Comparison of ENCODE assay signal across 28 mouse cellular contexts in genomic region chr13:112667215-112667614, GRCm38 (mm10). TPM values are rescaled to one million over a fixed set of nuclear protein-coding genes. Genes with fewer than 3 reads are reported as not detected.
A peak's percentile ranks its signal among the peaks of the same experiment; 100 is the strongest.
DNase-seq lines count a peak whose midpoint lies in the region; ATAC-seq and TF ChIP-seq lines count a peak whose summit lies in the region.
"Had no signal": no experiment of that assay in that cellular context is flagged by ENCODE, and none has a peak within 500 bp of the region (broad histone marks: within the 10 kb centered on the region; RNA-seq: fewer than 3 reads in every experiment).

No protein-coding gene starts in this region.

- H3K27ac ChIP-seq in liver, postnatal 0 days (ENCODE audit: low read depth): peak overlapping the region; percentile 36
- H3K27ac ChIP-seq in liver, embryonic 11.5 days (ENCODE audit: low read depth, low read length): no peak overlapping the region
- H3K27ac ChIP-seq in hindbrain, embryonic 13.5 days: no peak overlapping the region
- no peak overlapping the region for H3K27ac ChIP-seq in forebrain, embryonic 16.5 days (ENCODE audit: low read length)
- H3K27ac ChIP-seq: embryonic facial prominence, embryonic 10.5 days; forebrain, embryonic 15.5 days; hindbrain, embryonic 14.5 days; limb, embryonic 12.5 days; liver, embryonic 12.5 days; midbrain, embryonic 13.5 days; neural tube, embryonic 12.5 days had no signal

- H3K4me1 ChIP-seq in liver, postnatal 0 days (ENCODE audit: insufficient read depth): no peaks in the 10 kb centered on the region
- H3K4me1 ChIP-seq in liver, embryonic 11.5 days (replicated peaks; ENCODE audit: control insufficient read depth, insufficient read depth, low read length): peaks cover 5% of the 10 kb centered on the region; the same call in 1 of the 2 replicates
- H3K4me1 ChIP-seq in hindbrain, embryonic 13.5 days (replicated peaks): no peaks in the 10 kb centered on the region
- H3K4me1 ChIP-seq in forebrain, embryonic 16.5 days (replicated peaks; ENCODE audit: control insufficient read depth, insufficient read depth, low read length): no peaks in the 10 kb centered on the region
- H3K4me1 ChIP-seq: embryonic facial prominence, embryonic 10.5 days; forebrain, embryonic 15.5 days; limb, embryonic 12.5 days; neural tube, embryonic 12.5 days had no signal

- H3K4me3 ChIP-seq in liver, postnatal 0 days (ENCODE audit: low read depth, low read length): no peak overlapping the region
- no peak overlapping the region for H3K4me3 ChIP-seq in liver, embryonic 11.5 days (ENCODE audit: low read depth, low read length)
- H3K4me3 ChIP-seq in hindbrain, embryonic 13.5 days: no peak overlapping the region
- H3K4me3 ChIP-seq in forebrain, embryonic 16.5 days (replicated peaks; ENCODE audit: low read length): no peak overlapping the region
- H3K4me3 ChIP-seq: embryonic facial prominence, embryonic 10.5 days; forebrain, embryonic 15.5 days; limb, embryonic 12.5 days; liver, embryonic 12.5 days; megakaryocyte, embryonic 14.5 days; midbrain, embryonic 13.5 days; neural tube, embryonic 12.5 days had no signal

- peaks cover 18% of the 10 kb centered on the region; the same call in 1 of the 2 replicates for H3K36me3 ChIP-seq in liver, postnatal 0 days (replicated peaks; ENCODE audit: insufficient read depth, low read length)
- no peaks in the 10 kb centered on the region for H3K36me3 ChIP-seq in liver, embryonic 11.5 days (ENCODE audit: control insufficient read depth, insufficient read depth, low read length)
- peaks cover 23% of the 10 kb centered on the region for H3K36me3 ChIP-seq in hindbrain, embryonic 13.5 days
- H3K36me3 ChIP-seq in forebrain, embryonic 16.5 days (ENCODE audit: control insufficient read depth, insufficient read depth): peaks cover 3% of the 10 kb centered on the region

- H3K9me3 ChIP-seq in liver, postnatal 0 days (ENCODE audit: low read length): no peaks in the 10 kb centered on the region
- no peaks in the 10 kb centered on the region for H3K9me3 ChIP-seq in liver, embryonic 11.5 days (ENCODE audit: control insufficient read depth, low read length)
- no peaks in the 10 kb centered on the region for H3K9me3 ChIP-seq in hindbrain, embryonic 13.5 days
- H3K9me3 ChIP-seq in forebrain, embryonic 16.5 days (ENCODE audit: control insufficient read depth, low read length): no peaks in the 10 kb centered on the region
- H3K9me3 ChIP-seq: embryonic facial prominence, embryonic 10.5 days; forebrain, embryonic 15.5 days; limb, embryonic 12.5 days; liver, embryonic 12.5 days; megakaryocyte, embryonic 14.5 days; midbrain, embryonic 13.5 days; neural tube, embryonic 12.5 days had no signal

- DNase-seq in heart, adult 11 months: peak; percentile 87
- no peak for DNase-seq in heart, adult 8-10 months (ENCODE audit: low spot score)
- DNase-seq in liver, postnatal 0 days: no peak
- no peak for DNase-seq in liver, embryonic 11.5 days (ENCODE audit: low spot score)
- DNase-seq: adrenal gland, postnatal 25 days; cerebellum, adult 11 months; cerebellum, adult 9-11 months; gastrocnemius, postnatal 10 days; kidney, adult 18-20 months; kidney, postnatal 36 days; lung, adult 2 months; lung, postnatal 14 days; retina, postnatal 1 day; right cerebral cortex, postnatal 25 days; thymus, postnatal 14 days had no signal

- H3K9ac ChIP-seq in liver, postnatal 0 days (replicated peaks): no peak overlapping the region
- no peak overlapping the region for H3K9ac ChIP-seq in liver, embryonic 11.5 days (ENCODE audit: low read depth, low read length)
- H3K9ac ChIP-seq in hindbrain, embryonic 13.5 days: no peak overlapping the region
- no peak overlapping the region for H3K9ac ChIP-seq in forebrain, embryonic 16.5 days (replicated peaks; ENCODE audit: low read depth, low read length)
- H3K9ac ChIP-seq: forebrain, embryonic 15.5 days; hindbrain, embryonic 14.5 days; limb, embryonic 12.5 days; liver, embryonic 12.5 days; midbrain, embryonic 13.5 days; neural tube, embryonic 12.5 days had no signal

- H3K27me3 ChIP-seq in liver, postnatal 0 days (ENCODE audit: insufficient read depth, low read length): no peaks in the 10 kb centered on the region
- no peaks in the 10 kb centered on the region for H3K27me3 ChIP-seq in liver, embryonic 11.5 days (replicated peaks; ENCODE audit: control insufficient read depth, insufficient read depth, low read length)
- no peaks in the 10 kb centered on the region for H3K27me3 ChIP-seq in hindbrain, embryonic 13.5 days
- no peaks in the 10 kb centered on the region for H3K27me3 ChIP-seq in forebrain, embryonic 16.5 days (replicated peaks; ENCODE audit: control insufficient read depth, insufficient read depth, low read length)
- H3K27me3 ChIP-seq: forebrain, embryonic 15.5 days; limb, embryonic 12.5 days; liver, embryonic 12.5 days; megakaryocyte, embryonic 14.5 days; midbrain, embryonic 13.5 days; neural tube, embryonic 12.5 days had no signal

- no peak for TF ChIP-seq EP300 in liver, postnatal 0 days (IDR thresholded peaks at IDR 0.05; ENCODE audit: low read depth)

- 70% methylated on average over 9 of the region's 9 CpGs for WGBS in liver, postnatal 0 days (ENCODE audit: insufficient replicate concordance)
- 66% methylated on average over 9 of the region's 9 CpGs for WGBS in liver, embryonic 11.5 days
- 89% methylated on average over 9 of the region's 9 CpGs for WGBS in hindbrain, embryonic 13.5 days
- 85% methylated on average over 9 of the region's 9 CpGs for WGBS in forebrain, embryonic 16.5 days

- ATAC-seq in liver, postnatal 0 days: no peak
- ATAC-seq in liver, embryonic 11.5 days (replicated peaks; ENCODE audit: low FRiP score): no peak
- ATAC-seq in granulocyte monocyte progenitor cell, adult 5-6 weeks (replicated peaks; ENCODE audit: poor library complexity, severe bottlenecking): peak; percentile 48; the same call in 1 of the 2 replicates
- ATAC-seq in megakaryocyte, adult 5-6 weeks (ENCODE audit: poor library complexity, severe bottlenecking): peak; percentile 49
- no peak for ATAC-seq in hindbrain, embryonic 13.5 days (ENCODE audit: low FRiP score)
- no peak for ATAC-seq in forebrain, embryonic 16.5 days
- ATAC-seq: forebrain, embryonic 15.5 days; inflammation-experienced regulatory T-cells, adult 6 months; liver, embryonic 12.5 days; midbrain, embryonic 13.5 days had no signal

- peak overlapping the region; percentile 52 for H3K4me2 ChIP-seq in liver, postnatal 0 days (ENCODE audit: low read depth, low read length)
- no peak overlapping the region for H3K4me2 ChIP-seq in liver, embryonic 11.5 days
- no peak overlapping the region for H3K4me2 ChIP-seq in hindbrain, embryonic 13.5 days
- H3K4me2 ChIP-seq in forebrain, embryonic 16.5 days (ENCODE audit: low read length): no peak overlapping the region
- H3K4me2 ChIP-seq: forebrain, embryonic 15.5 days; hindbrain, embryonic 14.5 days; limb, embryonic 12.5 days; liver, embryonic 12.5 days; midbrain, embryonic 13.5 days; neural tube, embryonic 12.5 days had no signal

- TF ChIP-seq CTCF in liver, postnatal 0 days (IDR thresholded peaks at IDR 0.05; ENCODE audit: low read depth): no peak

RNA-seq across cellular contexts. Expression of gene Slc38a9, which starts 6.7 kb away (rescaled TPM):
- total RNA-seq in heart, adult 8-10 months (2022): 10 to 100 TPM in 3 of 4 experiments, 1 to 10 TPM in 1; 9.1 to 12.2 (median 10.8) TPM
- polyA plus RNA-seq in liver, postnatal 0 days (2015; fragmentation: Nextera tagmentation; extraction: Ambion mirVana): 10.9 and 11.9 TPM in 2 replicates
- 13.3 and 15.8 TPM in 2 replicates for polyA plus RNA-seq in liver, embryonic 11.5 days (2014; fragmentation: Nextera tagmentation; extraction: Ambion mirVana)
- total RNA-seq in granulocyte monocyte progenitor cell, adult 5-6 weeks (2014; fragmentation: Nextera tagmentation): 23.7 and 26.2 TPM in 2 replicates
- total RNA-seq in granulocyte monocyte progenitor cell, adult 5-6 weeks (2017): 10.2 and 15.9 TPM in 2 replicates
- 26.5 and 29.0 TPM in 2 replicates for total RNA-seq in megakaryocyte, adult 5-6 weeks (2015)
- total RNA-seq in megakaryocyte, adult 5-6 weeks (2017): 18.0 and 24.0 TPM in 2 replicates
- 26.6 TPM in 2 replicates for polyA plus RNA-seq in hindbrain, embryonic 13.5 days (2015; fragmentation: Nextera tagmentation; extraction: Ambion mirVana)
- polyA plus RNA-seq in forebrain, embryonic 16.5 days (2015; fragmentation: Nextera tagmentation; extraction: Ambion mirVana): 24.9 and 28.7 TPM in 2 replicates

RNA-seq across cellular contexts. Expression of gene Ddx4, which starts 14.9 kb away (rescaled TPM):
- total RNA-seq in heart, adult 8-10 months (2022): under 1 TPM in 2 of 4 experiments, not detected in 2; 0.09 to 0.12 TPM
- 0.09 and 0.14 TPM in 2 replicates for polyA plus RNA-seq in liver, postnatal 0 days (2015; fragmentation: Nextera tagmentation; extraction: Ambion mirVana)
- polyA plus RNA-seq in liver, embryonic 11.5 days (2014; fragmentation: Nextera tagmentation; extraction: Ambion mirVana): 0.83 and 0.99 TPM in 2 replicates
- not detected in 2 replicates for total RNA-seq in granulocyte monocyte progenitor cell, adult 5-6 weeks (2014; fragmentation: Nextera tagmentation)
- not detected in 2 replicates for total RNA-seq in granulocyte monocyte progenitor cell, adult 5-6 weeks (2017)
- 0.39 TPM in 1 of 2 replicates, not detected in the other for total RNA-seq in megakaryocyte, adult 5-6 weeks (2015)
- 0.29 TPM in 1 of 2 replicates, not detected in the other for total RNA-seq in megakaryocyte, adult 5-6 weeks (2017)
- 0.78 and 1.5 TPM in 2 replicates for polyA plus RNA-seq in hindbrain, embryonic 13.5 days (2015; fragmentation: Nextera tagmentation; extraction: Ambion mirVana)
- polyA plus RNA-seq in forebrain, embryonic 16.5 days (2015; fragmentation: Nextera tagmentation; extraction: Ambion mirVana): 0.78 and 1.2 TPM in 2 replicates
- polyA plus RNA-seq: inflammation-experienced regulatory T-cells, adult 6 months; lung, adult 2 months had no signal

Comparison
In these comparisons a context has a peak if more than half of its experiments do, and no peak if none do; other contexts are left out.
1. ATAC-seq: peak in granulocyte monocyte progenitor cell, adult 5-6 weeks (single experiment) and megakaryocyte, adult 5-6 weeks (single experiment); none in liver, postnatal 0 days (single experiment), liver, embryonic 11.5 days (single experiment), hindbrain, embryonic 13.5 days (single experiment) and forebrain, embryonic 16.5 days (single experiment).